ENCODE assay signal across 17 mouse cellular contexts in genomic region chr16:31019514-31019913, GRCm38 (mm10).
DNase-seq lines count a peak whose midpoint lies in the region; ATAC-seq lines count a peak whose summit lies in the region.
"Had no signal": no experiment of that assay in that cellular context is flagged by ENCODE, and none has a peak within 500 bp of the region (broad histone marks: within the 10 kb centered on the region; RNA-seq: fewer than 3 reads in every experiment).

No protein-coding gene starts in this region.

- H3K27ac ChIP-seq in hindbrain, embryonic 16.5 days (ENCODE audit: low read depth, low read length): no peak overlapping the region
- H3K27ac ChIP-seq in hindbrain, embryonic 10.5 days: no peak overlapping the region
- 0 out of 2 replicates have a peak overlapping the region, but pooled peaks have one; percentile 15 for H3K27ac ChIP-seq in embryonic facial prominence, embryonic 10.5 days (replicated peaks)
- 0 out of 2 replicates have a peak overlapping the region, but pooled peaks have one; percentile 43 for H3K27ac ChIP-seq in limb, embryonic 15.5 days
- H3K27ac ChIP-seq in kidney, embryonic 14.5 days (ENCODE audit: low read depth, low read length): no peak overlapping the region
- no peak overlapping the region for H3K27ac ChIP-seq in forebrain, embryonic 14.5 days (ENCODE audit: low read depth, low read length)
- H3K27ac ChIP-seq: neural tube, embryonic 15.5 days had no signal

- H3K4me2 ChIP-seq in hindbrain, embryonic 16.5 days (ENCODE audit: low read length): no peak overlapping the region
- no peak overlapping the region for H3K4me2 ChIP-seq in limb, embryonic 15.5 days
- H3K4me2 ChIP-seq in kidney, embryonic 14.5 days (replicated peaks; ENCODE audit: low read depth, low read length): no peak overlapping the region
- H3K4me2 ChIP-seq in forebrain, embryonic 14.5 days (ENCODE audit: low read length): no peak overlapping the region
- H3K4me2 ChIP-seq: heart, embryonic 11.5 days; liver, embryonic 11.5 days; neural tube, embryonic 15.5 days had no signal

- no peak overlapping the region for H3K4me3 ChIP-seq in hindbrain, embryonic 16.5 days (ENCODE audit: low read length)
- no peak overlapping the region for H3K4me3 ChIP-seq in hindbrain, embryonic 10.5 days
- H3K4me3 ChIP-seq in embryonic facial prominence, embryonic 10.5 days: no peak overlapping the region
- H3K4me3 ChIP-seq in limb, embryonic 15.5 days: no peak overlapping the region
- no peak overlapping the region for H3K4me3 ChIP-seq in kidney, embryonic 14.5 days (ENCODE audit: low read length)
- H3K4me3 ChIP-seq in forebrain, embryonic 14.5 days (ENCODE audit: low read depth, low read length): no peak overlapping the region
- H3K4me3 ChIP-seq: neural tube, embryonic 15.5 days had no signal

- no peaks in the 10 kb centered on the region for H3K9me3 ChIP-seq in hindbrain, embryonic 16.5 days (ENCODE audit: control insufficient read depth, low read length)
- H3K9me3 ChIP-seq in hindbrain, embryonic 10.5 days: no peaks in the 10 kb centered on the region
- no peaks in the 10 kb centered on the region for H3K9me3 ChIP-seq in embryonic facial prominence, embryonic 10.5 days
- H3K9me3 ChIP-seq in limb, embryonic 15.5 days: no peaks in the 10 kb centered on the region
- no peaks in the 10 kb centered on the region for H3K9me3 ChIP-seq in kidney, embryonic 14.5 days (ENCODE audit: control insufficient read depth, low read length)
- H3K9me3 ChIP-seq in forebrain, embryonic 14.5 days (replicated peaks; ENCODE audit: control insufficient read depth, low read length): no peaks in the 10 kb centered on the region
- H3K9me3 ChIP-seq: neural tube, embryonic 15.5 days had no signal

- no peak for DNase-seq in hindbrain, embryonic 10.5 days (ENCODE audit: low spot score)
- DNase-seq in 3T3-L1 (ENCODE audit: low read depth, low spot score): peak; percentile 84
- DNase-seq in embryonic facial prominence, embryonic 10.5 days (ENCODE audit: low spot score): no peak
- no peak for DNase-seq in ovary, adult 18-20 months (ENCODE audit: low spot score)
- DNase-seq in forebrain, embryonic 14.5 days (ENCODE audit: low spot score): no peak
- DNase-seq: cerebellum, adult 11-12 months; heart, postnatal 4 days; kidney, postnatal 4 days; thymus, adult 2 months had no signal

- WGBS in hindbrain, embryonic 16.5 days: 76% methylated on average over 3 of the region's 3 CpGs
- WGBS in hindbrain, embryonic 10.5 days: 82% methylated on average over 3 of the region's 3 CpGs
- 79% methylated on average over 3 of the region's 3 CpGs for WGBS in embryonic facial prominence, embryonic 10.5 days
- WGBS in limb, embryonic 15.5 days: 53% methylated on average over 3 of the region's 3 CpGs
- WGBS in kidney, embryonic 14.5 days: 65% methylated on average over 3 of the region's 3 CpGs
- 76% methylated on average over 3 of the region's 3 CpGs for WGBS in forebrain, embryonic 14.5 days

- H3K9ac ChIP-seq in hindbrain, embryonic 16.5 days (ENCODE audit: low read depth, low read length): no peak overlapping the region
- H3K9ac ChIP-seq in limb, embryonic 15.5 days: no peak overlapping the region
- no peak overlapping the region for H3K9ac ChIP-seq in kidney, embryonic 14.5 days (ENCODE audit: low read depth, low read length)
- H3K9ac ChIP-seq in forebrain, embryonic 14.5 days (ENCODE audit: low read length): no peak overlapping the region
- H3K9ac ChIP-seq: neural tube, embryonic 15.5 days had no signal

- H3K27me3 ChIP-seq in hindbrain, embryonic 16.5 days (replicated peaks; ENCODE audit: control insufficient read depth, insufficient read depth, low read length): no peaks in the 10 kb centered on the region
- no peaks in the 10 kb centered on the region for H3K27me3 ChIP-seq in hindbrain, embryonic 10.5 days (ENCODE audit: insufficient read depth, poor library complexity, severe bottlenecking)
- no peaks in the 10 kb centered on the region for H3K27me3 ChIP-seq in embryonic facial prominence, embryonic 10.5 days (replicated peaks; ENCODE audit: low read depth, poor library complexity, severe bottlenecking)
- H3K27me3 ChIP-seq in limb, embryonic 15.5 days: no peaks in the 10 kb centered on the region
- no peaks in the 10 kb centered on the region for H3K27me3 ChIP-seq in kidney, embryonic 14.5 days (ENCODE audit: control insufficient read depth, insufficient read depth, low read length)
- no peaks in the 10 kb centered on the region for H3K27me3 ChIP-seq in forebrain, embryonic 14.5 days (replicated peaks; ENCODE audit: control insufficient read depth, insufficient read depth, low read length)
- H3K27me3 ChIP-seq: neural tube, embryonic 15.5 days had no signal

- H3K36me3 ChIP-seq in hindbrain, embryonic 16.5 days (ENCODE audit: control insufficient read depth, insufficient read depth, low read length): no peaks in the 10 kb centered on the region
- H3K36me3 ChIP-seq in hindbrain, embryonic 10.5 days: 0 out of 2 replicates have a peak, but pooled peaks cover 3% of the 10 kb centered on the region
- H3K36me3 ChIP-seq in embryonic facial prominence, embryonic 10.5 days (replicated peaks): 0 out of 2 replicates have a peak, but pooled peaks cover 4% of the 10 kb centered on the region
- H3K36me3 ChIP-seq in limb, embryonic 15.5 days: no peaks in the 10 kb centered on the region
- no peaks in the 10 kb centered on the region for H3K36me3 ChIP-seq in kidney, embryonic 14.5 days (ENCODE audit: control insufficient read depth, insufficient read depth, low read length)
- no peaks in the 10 kb centered on the region for H3K36me3 ChIP-seq in forebrain, embryonic 14.5 days (ENCODE audit: control insufficient read depth, insufficient read depth, low read length)
- H3K36me3 ChIP-seq: neural tube, embryonic 15.5 days had no signal

- no peaks in the 10 kb centered on the region for H3K4me1 ChIP-seq in hindbrain, embryonic 16.5 days (ENCODE audit: control insufficient read depth, insufficient read depth, low read depth, low read length)
- H3K4me1 ChIP-seq in hindbrain, embryonic 10.5 days (replicated peaks): peaks cover 37% of the 10 kb centered on the region
- H3K4me1 ChIP-seq in embryonic facial prominence, embryonic 10.5 days: peaks cover 23% of the 10 kb centered on the region
- peaks cover 19% of the 10 kb centered on the region for H3K4me1 ChIP-seq in limb, embryonic 15.5 days
- H3K4me1 ChIP-seq in kidney, embryonic 14.5 days (ENCODE audit: control insufficient read depth, insufficient read depth, low read length): no peaks in the 10 kb centered on the region
- H3K4me1 ChIP-seq in forebrain, embryonic 14.5 days (ENCODE audit: control insufficient read depth, insufficient read depth, low read length): no peaks in the 10 kb centered on the region; the same call in 1 of the 2 replicates

- peak; percentile 65; the same call in 1 of the 2 replicates for ATAC-seq in hindbrain, embryonic 16.5 days
- ATAC-seq in limb, embryonic 15.5 days (ENCODE audit: insufficient number of reproducible peaks, low FRiP score, low TSS enrichment, low read depth): peak; percentile 67
- ATAC-seq in kidney, embryonic 14.5 days (ENCODE audit: low FRiP score, low TSS enrichment): no peak
- no peak for ATAC-seq in forebrain, embryonic 14.5 days
- ATAC-seq: CD4-positive, CD25-positive, alpha-beta regulatory T cell, adult 4 months; intestine, embryonic 16.5 days had no signal

Comparison
In these comparisons a context has a peak if more than half of its experiments do, and no peak if none do; other contexts are left out.
1. ATAC-seq: peak in hindbrain, embryonic 16.5 days (single experiment) and limb, embryonic 15.5 days (single experiment); none in kidney, embryonic 14.5 days (single experiment) and forebrain, embryonic 14.5 days (single experiment).
2. H3K27ac ChIP-seq: peak in embryonic facial prominence, embryonic 10.5 days (single experiment) and limb, embryonic 15.5 days (single experiment); none in hindbrain, embryonic 16.5 days (single experiment), hindbrain, embryonic 10.5 days (single experiment), kidney, embryonic 14.5 days (single experiment) and forebrain, embryonic 14.5 days (single experiment).